ENCODE assay signal across 47 mouse cellular contexts in genomic region chr2:62535483-62535882, GRCm38 (mm10). TPM values are rescaled to one million over a fixed set of nuclear protein-coding genes. Genes with fewer than 3 reads are reported as not detected.
"Had no signal": no experiment of that assay in that cellular context is flagged by ENCODE, and none has a peak within 500 bp of the region (broad histone marks: within the 10 kb centered on the region; RNA-seq: fewer than 3 reads in every experiment).

No protein-coding gene starts in this region.

- H3K9me3 ChIP-seq: heart, embryonic 12.5 days; heart, embryonic 13.5 days; heart, embryonic 15.5 days; hindbrain, embryonic 10.5 days; hindbrain, embryonic 12.5 days; hindbrain, embryonic 13.5 days; hindbrain, embryonic 15.5 days; intestine, embryonic 15.5 days; kidney, embryonic 15.5 days had no signal

- ATAC-seq: hindbrain, embryonic 16.5 days; hindbrain, postnatal 0 days; inflammation-experienced regulatory T-cells, adult 6 months; intestine, embryonic 15.5 days had no signal

- H3K36me3 ChIP-seq: heart, embryonic 12.5 days; heart, embryonic 13.5 days; heart, embryonic 15.5 days; hindbrain, embryonic 10.5 days; hindbrain, embryonic 12.5 days; hindbrain, embryonic 13.5 days; hindbrain, embryonic 15.5 days; intestine, embryonic 15.5 days; kidney, embryonic 15.5 days had no signal

- H3K4me1 ChIP-seq: heart, embryonic 12.5 days; heart, embryonic 13.5 days; heart, embryonic 15.5 days; hindbrain, embryonic 10.5 days; hindbrain, embryonic 12.5 days; hindbrain, embryonic 13.5 days; hindbrain, embryonic 15.5 days; intestine, embryonic 15.5 days; kidney, embryonic 15.5 days had no signal

- H3K4me3 ChIP-seq: heart, embryonic 12.5 days; heart, embryonic 13.5 days; heart, embryonic 15.5 days; hindbrain, embryonic 10.5 days; hindbrain, embryonic 12.5 days; hindbrain, embryonic 13.5 days; hindbrain, embryonic 15.5 days; intestine, embryonic 15.5 days; kidney, embryonic 15.5 days; layer of hippocampus, adult 2 months; left cerebral cortex, adult 2 months had no signal

- H3K9ac ChIP-seq: heart, embryonic 12.5 days; heart, embryonic 13.5 days; heart, embryonic 15.5 days; hindbrain, embryonic 12.5 days; hindbrain, embryonic 13.5 days; hindbrain, embryonic 14.5 days; hindbrain, embryonic 15.5 days; intestine, embryonic 15.5 days; kidney, embryonic 15.5 days had no signal

- H3K27ac ChIP-seq: heart, embryonic 13.5 days; heart, embryonic 15.5 days; hindbrain, embryonic 10.5 days; hindbrain, embryonic 12.5 days; hindbrain, embryonic 13.5 days; hindbrain, embryonic 14.5 days; hindbrain, embryonic 15.5 days; hindbrain, postnatal 0 days; intestine, embryonic 15.5 days; kidney, embryonic 15.5 days; kidney, postnatal 0 days; layer of hippocampus, adult 2 months; left cerebral cortex, adult 2 months had no signal

- H3K27me3 ChIP-seq: heart, embryonic 12.5 days; heart, embryonic 13.5 days; heart, embryonic 15.5 days; hindbrain, embryonic 12.5 days; hindbrain, embryonic 13.5 days; hindbrain, embryonic 15.5 days; intestine, embryonic 15.5 days; kidney, embryonic 15.5 days had no signal

- H3K4me2 ChIP-seq: heart, embryonic 11.5 days; heart, embryonic 12.5 days; heart, embryonic 13.5 days; heart, embryonic 15.5 days; hindbrain, embryonic 12.5 days; hindbrain, embryonic 13.5 days; hindbrain, embryonic 14.5 days; hindbrain, embryonic 15.5 days; intestine, embryonic 15.5 days; kidney, embryonic 15.5 days had no signal

- DNase-seq: heart, postnatal 10 days; heart, postnatal 14 days; heart, postnatal 36 days; heart, postnatal 4 days; kidney, adult 11 months; kidney, adult 18-20 months; kidney, adult 2 months; kidney, adult 8-10 months; kidney, adult 9 months; kidney, postnatal 10 days; kidney, postnatal 14 days; kidney, postnatal 25 days; kidney, postnatal 36 days; kidney, postnatal 4 days; layer of hippocampus, adult 9-11 months; layer of hippocampus, postnatal 36 days had no signal

RNA-seq across cellular contexts. Expression of gene Gcg, which starts 52.0 kb away (rescaled TPM):
- total RNA-seq: heart, postnatal 10 days; heart, postnatal 14 days; heart, postnatal 25 days; heart, postnatal 36 days; heart, postnatal 4 days; hematopoietic stem cell, adult 5-6 weeks; layer of hippocampus, adult 18-20 months; layer of hippocampus, adult 2 months; layer of hippocampus, adult 8-10 months; layer of hippocampus, postnatal 10 days; layer of hippocampus, postnatal 25 days; layer of hippocampus, postnatal 36 days; left cerebral cortex, adult 18-20 months; left cerebral cortex, adult 8-10 months had no signal
- polyA plus RNA-seq: heart, embryonic 12.5 days; heart, embryonic 13.5 days; heart, embryonic 14.5 days; heart, embryonic 15.5 days; heart, embryonic 16.5 days; heart, postnatal 0 days; hindbrain, embryonic 10.5 days; hindbrain, embryonic 11.5 days; hindbrain, embryonic 12.5 days; hindbrain, embryonic 14.5 days; kidney, adult 2 months; kidney, embryonic 14.5 days; kidney, embryonic 16.5 days; kidney, postnatal 0 days had no signal
